18 mouse cellular contexts compared by ENCODE assay signal in genomic region chr17:45882682-45883081, GRCm38 (mm10).
"Had no signal": no experiment of that assay in that cellular context is flagged by ENCODE, and none has a peak within 500 bp of the region (broad histone marks: within the 10 kb centered on the region; RNA-seq: fewer than 3 reads in every experiment).

No protein-coding gene starts in this region.

- DNase-seq: lung, adult 18-20 months; lung, embryonic 14.5 days; lung, postnatal 10 days; lung, postnatal 4 days; midbrain, embryonic 14.5 days; retina, postnatal 1 day; right cerebral cortex, adult 18-20 months; right cerebral cortex, postnatal 25 days; right cerebral cortex, postnatal 4 days; spleen, adult 18-20 months; thymus, adult 18-20 months; thymus, postnatal 14 days; thymus, postnatal 36 days had no signal

- H3K27ac ChIP-seq: midbrain, embryonic 12.5 days; neural tube, embryonic 13.5 days; neural tube, embryonic 15.5 days had no signal

- H3K9me3 ChIP-seq: midbrain, embryonic 12.5 days; neural tube, embryonic 13.5 days; neural tube, embryonic 15.5 days had no signal

- H3K27me3 ChIP-seq: neural tube, embryonic 15.5 days had no signal

- H3K36me3 ChIP-seq: midbrain, embryonic 10.5 days; midbrain, embryonic 12.5 days; neural tube, embryonic 13.5 days; neural tube, embryonic 15.5 days had no signal

- H3K4me3 ChIP-seq: midbrain, embryonic 10.5 days; midbrain, embryonic 12.5 days; myocyte; neural tube, embryonic 13.5 days; neural tube, embryonic 15.5 days had no signal
